Mouse (Mus musculus): Measurements from ENCODE around the gene Gramd1b. TPM values are rescaled to one million over a fixed set of nuclear protein-coding genes. Genes with fewer than 3 reads are reported as not detected.

Gene Gramd1b
- polyA plus RNA-seq, 1 experiment from 2014 or later, result 5.8 TPM

DNA sequence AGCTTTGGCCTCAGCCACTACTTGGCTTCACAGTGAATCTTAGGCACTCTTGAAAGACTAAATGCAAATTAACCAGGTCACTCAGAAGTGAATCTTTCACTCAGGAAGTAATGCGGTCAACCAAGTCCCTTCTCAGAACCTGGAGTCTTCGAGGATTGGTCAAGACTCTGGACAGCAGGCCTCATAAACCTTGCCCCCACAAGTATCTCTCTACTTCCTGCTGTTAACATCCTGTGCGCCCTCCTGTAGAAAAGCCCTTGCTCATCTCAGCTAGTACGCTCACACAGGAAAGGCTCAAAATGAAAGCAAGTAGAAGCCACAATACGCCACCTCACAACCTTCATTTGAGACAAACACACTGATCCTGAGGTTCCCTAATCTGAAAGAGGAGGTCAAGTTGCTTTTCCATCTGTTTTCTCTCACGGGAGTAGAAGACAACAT, 107.7 kb downstream of the Gramd1b start:
- ChIA-PET CTCF (interaction anchor here (1.2 kb wide), 1 partner anchor 56 kb away, joined by 4 read pairs; no protein-coding TSS in a partner anchor), POLR2A (no interaction called here)
- H3K27me3 ChIP-seq, result no peaks in the 10 kb centered on the region
- no peak for ATAC-seq
- in situ Hi-C loops (cut with MboI; ENCODE audit: low pct_unique_long_range_greater_than_20kb), result loop anchor here (25.0 kb wide), 1 partner anchor 314 kb away; no protein-coding TSS in a partner anchor
- no peak for DNase-seq (ENCODE audit: low read depth, low spot score)
- TF ChIP-seq CTCF (IDR thresholded peaks at IDR 0.05), result no peak

DNA sequence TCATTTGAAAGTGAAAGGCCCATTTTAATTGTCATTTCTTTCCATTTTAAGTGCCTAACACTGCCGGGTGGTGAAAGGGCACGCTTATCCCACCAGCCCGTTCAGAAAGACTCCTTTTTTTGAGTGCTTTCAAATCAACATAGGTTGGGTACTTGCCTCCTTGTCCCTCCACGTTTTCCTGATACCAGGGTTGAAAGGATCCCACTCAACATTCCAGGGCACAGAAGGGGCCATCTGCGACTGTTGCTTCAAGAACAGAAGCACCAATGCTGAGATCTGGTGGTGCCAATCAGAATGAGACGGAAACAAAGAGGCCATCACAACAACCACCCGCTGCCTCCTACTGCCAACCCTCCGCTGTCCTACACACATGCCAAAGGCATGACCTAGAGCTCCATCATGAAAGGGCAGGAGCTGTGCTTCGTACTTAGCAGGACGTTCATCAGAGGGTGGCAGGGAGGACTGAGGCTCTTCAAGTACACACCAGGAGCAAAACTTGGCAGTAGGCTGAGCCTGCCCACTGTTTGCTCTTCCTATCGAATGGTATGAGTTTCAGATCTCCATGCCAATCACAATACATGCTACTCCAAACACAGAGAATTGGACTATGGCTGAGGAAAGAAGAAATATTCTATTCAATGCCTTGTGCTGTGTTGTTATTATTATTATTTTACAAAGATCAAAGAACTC, 108.7 kb downstream of the Gramd1b start:
- no peaks in the 10 kb centered on the region for H3K27me3 ChIP-seq
- TF ChIP-seq CTCF (IDR thresholded peaks at IDR 0.05), result no peak
- CTCF ChIA-PET, result interaction anchor here (1.2 kb wide), 1 partner anchor 57 kb away, joined by 4 read pairs; no protein-coding TSS in a partner anchor
- POLR2A ChIA-PET, result no interaction called here
- ATAC-seq, result no peak
- in situ Hi-C loops (cut with MboI; ENCODE audit: low pct_unique_long_range_greater_than_20kb), result loop anchor here (25.0 kb wide), 1 partner anchor 315 kb away; no protein-coding TSS in a partner anchor
- no peak for DNase-seq (ENCODE audit: low read depth, low spot score)

DNA sequence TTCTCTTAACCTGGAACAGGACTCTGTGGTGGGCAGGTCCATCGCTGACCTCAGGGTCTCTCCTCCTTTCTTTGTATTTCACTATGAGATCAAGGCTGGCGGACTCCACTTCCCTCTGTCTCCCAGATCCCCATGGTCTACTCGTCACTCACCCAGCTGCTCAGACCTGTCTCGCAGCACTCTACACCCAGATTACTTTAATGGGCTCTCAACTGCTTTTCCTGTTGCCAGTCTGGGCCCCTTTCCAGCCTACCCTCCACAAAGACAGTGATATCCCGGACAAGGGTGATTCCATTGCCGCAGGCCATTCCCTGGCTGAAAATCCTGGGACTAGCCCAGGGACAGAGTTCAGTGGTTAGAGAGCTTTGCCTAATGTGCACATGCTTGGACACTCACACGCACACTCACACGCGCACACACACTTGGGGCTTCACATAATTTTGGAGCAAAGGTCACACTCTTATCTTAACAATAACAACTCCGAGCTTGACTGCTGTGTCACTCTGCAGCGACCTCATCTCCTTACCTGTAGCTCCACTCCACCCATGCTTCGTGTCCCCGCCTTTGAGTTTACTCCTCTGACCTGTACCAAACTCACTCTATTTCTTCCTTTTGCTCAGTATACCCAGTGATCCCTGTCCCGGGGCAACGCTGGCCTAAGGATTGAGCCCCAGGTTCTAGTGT, 110.4 kb downstream of the Gramd1b start:
- ATAC-seq (no peak), DNase-seq (ENCODE audit: low read depth, low spot score) (no peak)
- in situ Hi-C loops (cut with MboI; ENCODE audit: low pct_unique_long_range_greater_than_20kb), result loop anchor here (25.0 kb wide), 1 partner anchor 317 kb away; no protein-coding TSS in a partner anchor
- CTCF ChIA-PET, result interaction anchor here (1.1 kb wide), 1 partner anchor 28 kb away, joined by 3 read pairs; no protein-coding TSS in a partner anchor
- no peaks in the 10 kb centered on the region for H3K27me3 ChIP-seq
- POLR2A ChIA-PET, result no interaction called here
- no peak for TF ChIP-seq CTCF (IDR thresholded peaks at IDR 0.05)

- in situ Hi-C loops (cut with MboI; ENCODE audit: low pct_unique_long_range_greater_than_20kb), result loop anchor here (10.0 to 25.0 kb wide), 2 partner anchors 194 to 318 kb away; no protein-coding TSS in a partner anchor
Measured at GRCm38 (mm10) chr9:40418803-40419202, 112.4 kb downstream of the Gramd1b start.

DNA sequence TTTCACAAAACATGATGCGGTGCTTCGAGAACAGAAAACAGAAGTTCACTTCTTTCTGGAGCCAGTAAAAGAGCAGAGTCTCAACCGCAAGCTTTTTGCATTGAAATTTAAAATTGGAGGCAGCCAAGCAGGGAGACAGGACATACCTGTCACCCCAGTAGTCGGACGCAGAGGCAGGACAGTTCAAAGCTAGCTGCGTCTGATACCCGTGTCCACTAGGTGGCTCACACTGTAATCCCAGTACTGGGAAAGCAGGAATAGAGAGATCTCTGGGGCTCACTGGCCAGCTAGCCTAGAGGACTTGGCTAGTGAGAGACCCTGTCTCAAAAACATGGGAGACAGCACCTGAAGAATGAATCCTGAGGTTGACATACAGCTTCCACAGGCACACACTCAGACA, 115.0 kb downstream of the Gramd1b start:
- POLR2A ChIA-PET, result no interaction called here
- CTCF ChIA-PET, result interaction anchor here (0.7 to 1.8 kb wide), 7 partner anchors 9 to 67 kb away, joined by 3 to 18 read pairs (median 3); no protein-coding TSS in a partner anchor
- DNase-seq (ENCODE audit: low read depth, low spot score) (no peak), ATAC-seq (no peak)
- peak; percentile 54 for TF ChIP-seq CTCF (IDR thresholded peaks at IDR 0.05)
- in situ Hi-C loops (cut with MboI; ENCODE audit: low pct_unique_long_range_greater_than_20kb), result loop anchor here (10.0 to 25.0 kb wide), 2 partner anchors 191 to 321 kb away; no protein-coding TSS in a partner anchor
- no peaks in the 10 kb centered on the region for H3K27me3 ChIP-seq

More at GRCm38 (mm10) chr9:40418803-40419202, 112.4 kb downstream of the Gramd1b start:
- no peak for TF ChIP-seq CTCF (IDR thresholded peaks at IDR 0.05)
- ChIA-PET CTCF (no interaction called here), POLR2A (no interaction called here)
- ATAC-seq (no peak), DNase-seq (ENCODE audit: low read depth, low spot score) (no peak)
- no peaks in the 10 kb centered on the region for H3K27me3 ChIP-seq

- in situ Hi-C loops (cut with MboI; ENCODE audit: low pct_unique_long_range_greater_than_20kb), result loop anchor here (5.0 to 25.0 kb wide), 3 partner anchors 62 to 322 kb away; no protein-coding TSS in a partner anchor
- H3K27me3 ChIP-seq, result no peaks in the 10 kb centered on the region
- DNase-seq (ENCODE audit: low read depth, low spot score), result no peak
- ATAC-seq, result peak; percentile 68
- POLR2A ChIA-PET, result no interaction called here
- CTCF ChIA-PET, result interaction anchor here (0.8 to 1.8 kb wide), 8 partner anchors 10 to 81 kb away, joined by 3 to 18 read pairs (median 3); no protein-coding TSS in a partner anchor
- peak; percentile 65 for TF ChIP-seq CTCF (IDR thresholded peaks at IDR 0.05)
Measured at GRCm38 (mm10) chr9:40414904-40415766, 116.0 kb downstream of the Gramd1b start.

- H3K27me3 ChIP-seq, result no peaks in the 10 kb centered on the region
- ATAC-seq (peak; percentile 63), DNase-seq (ENCODE audit: low read depth, low spot score) (no peak)
- in situ Hi-C loops (cut with MboI; ENCODE audit: low pct_unique_long_range_greater_than_20kb), result loop anchor here (5.0 to 25.0 kb wide), 3 partner anchors 63 to 323 kb away; no protein-coding TSS in a partner anchor
- TF ChIP-seq CTCF (IDR thresholded peaks at IDR 0.05), result no peak
- ChIA-PET POLR2A (no interaction called here), CTCF (interaction anchor here (0.8 to 1.4 kb wide), 4 partner anchors 12 to 80 kb away, joined by 3 to 4 read pairs (median 3); no protein-coding TSS in a partner anchor)
Measured at GRCm38 (mm10) chr9:40414498-40414903, 116.7 kb downstream of the Gramd1b start.

DNA sequence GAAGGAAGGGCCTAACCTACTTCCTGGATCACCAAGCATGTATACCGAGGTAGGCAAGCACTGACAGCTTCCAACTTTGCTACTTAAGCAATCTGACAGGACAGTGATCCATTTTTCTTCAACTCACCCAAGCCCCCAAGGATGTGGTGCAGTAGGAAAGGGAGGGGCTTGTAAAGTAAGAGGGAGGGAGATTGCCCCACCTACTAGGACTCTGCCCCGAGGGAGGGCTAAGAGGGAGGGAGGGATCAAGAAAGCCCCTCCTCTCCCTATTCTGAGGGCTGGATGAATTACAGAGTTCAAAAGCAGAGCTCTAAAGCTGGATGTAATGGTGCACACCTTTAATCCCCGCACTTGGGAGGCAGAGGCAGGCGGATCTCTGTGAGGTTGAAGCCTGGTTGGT, 117.6 kb downstream of the Gramd1b start:
- DNase-seq (ENCODE audit: low read depth, low spot score) (no peak), ATAC-seq (no peak)
- CTCF ChIA-PET, result interaction anchor here (1.1 to 1.4 kb wide), 3 partner anchors 12 to 79 kb away, joined by 3 read pairs; no protein-coding TSS in a partner anchor
- TF ChIP-seq CTCF (IDR thresholded peaks at IDR 0.05), result no peak
- in situ Hi-C loops (cut with MboI; ENCODE audit: low pct_unique_long_range_greater_than_20kb), result loop anchor here (5.0 to 25.0 kb wide), 3 partner anchors 64 to 324 kb away; no protein-coding TSS in a partner anchor
- no peaks in the 10 kb centered on the region for H3K27me3 ChIP-seq
- POLR2A ChIA-PET, result interaction anchor here (0.6 kb wide), 1 partner anchor 9 kb away, joined by 3 read pairs; no protein-coding TSS in a partner anchor

DNA sequence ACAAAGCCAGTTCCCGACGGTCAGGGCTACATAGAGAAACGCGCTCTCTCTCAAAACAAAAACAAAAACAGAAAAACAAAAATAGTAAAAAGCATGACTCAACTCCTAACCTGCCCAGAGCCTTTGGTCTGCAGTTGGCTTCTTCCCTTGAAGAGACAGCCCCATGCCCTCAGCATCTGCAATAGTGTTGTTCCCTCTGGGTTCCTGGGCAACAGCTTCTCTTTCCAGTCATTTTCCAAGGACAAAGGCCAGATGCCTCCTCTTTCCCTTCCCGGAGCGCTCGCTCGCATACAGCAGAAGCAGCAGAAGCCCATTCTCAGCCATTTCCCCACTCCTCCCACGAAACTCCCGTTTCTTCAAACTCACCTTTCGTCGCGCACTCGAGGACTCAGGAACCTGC, 118.3 kb downstream of the Gramd1b start:
- H3K27me3 ChIP-seq, result no peaks in the 10 kb centered on the region
- POLR2A ChIA-PET, result no interaction called here
- DNase-seq (ENCODE audit: low read depth, low spot score) (no peak), ATAC-seq (no peak)
- in situ Hi-C loops (cut with MboI; ENCODE audit: low pct_unique_long_range_greater_than_20kb), result loop anchor here (5.0 to 25.0 kb wide), 3 partner anchors 64 to 324 kb away; no protein-coding TSS in a partner anchor
- TF ChIP-seq CTCF (IDR thresholded peaks at IDR 0.05), result no peak
- CTCF ChIA-PET, result no interaction called here
